Mouse (Mus musculus) layer of hippocampus, adult 2 months (tissue): ENCODE results near the gene Chd2. TPM values are rescaled to one million over a fixed set of nuclear protein-coding genes. Genes with fewer than 3 reads are reported as not detected.

Experiments
- DNase-seq, 2 experiments: peaks; one replicate each; pipeline ENCODE4 v3.0.0; 2022; ENCODE audit warnings: low spot score in 2 of 2
- H3K27ac ChIP-seq: fragments of 200-600 bp; 2 replicates; pipeline ENCODE4 v1.8.1; 2022
- H3K4me3 ChIP-seq: fragments of 200-600 bp; 2 replicates; pipeline ENCODE4 v1.8.1; 2022; ENCODE audit warnings: mild to moderate bottlenecking
- CTCF ChIP-seq: fragments of 200-600 bp; conservative IDR thresholded peaks from 2 replicates; pipeline ENCODE4 v1.8.1; 2022; ENCODE audit warnings: antibody characterized with exemption, mild to moderate bottlenecking, moderate library complexity
- long read RNA-seq, 2 experiments: library from polyadenylated mRNA; stranded (forward); transcript quantifications; one replicate each; pipeline ENCODE4 v2.0.0; 2021; ENCODE audit warnings: borderline mapping rate in 2 of 2
- total RNA-seq, 2 experiments: library from RNA; stranded (reverse); gene quantifications; 2 replicates each; pipeline ENCODE4 v1.2.3; 2021

Gene Chd2
- 10 to 100 TPM; 57.1 to 58.3 TPM for total RNA-seq
- long read RNA-seq, experiment 1, partial matches to known transcripts, result 0 of 5 reads
- long read RNA-seq, experiment 1, other reads (novel, unspliced or antisense), result 5 of 5 reads
- long read RNA-seq, experiment 2, partial matches to known transcripts, result 2 of 13 reads
- long read RNA-seq, experiment 2, other reads (novel, unspliced or antisense), result 9 of 13 reads

GRCm38 (mm10) chr7:73541412-73542130, at the start of gene Chd2:
Chd2 (minus strand) TSS chr7:73541830.
- H3K27ac ChIP-seq, result peak within 1 kb of the TSS; percentile 97
- peak within 1 kb of the TSS; percentile 63 for H3K4me3 ChIP-seq
- DNase-seq, result peak; percentile 47 to 61
- TF ChIP-seq CTCF, result no peak

- H3K4me3 ChIP-seq, result no peak overlapping the region
- no peak for TF ChIP-seq CTCF
- no peak overlapping the region for H3K27ac ChIP-seq
- no peak for DNase-seq
Measured at GRCm38 (mm10) chr7:73590757-73591156, 49.1 kb upstream of the Chd2 start.

GRCm38 (mm10) chr7:73589208-73589771, 47.7 kb upstream of the Chd2 start:
- peak overlapping the region; percentile 89 for H3K27ac ChIP-seq
- H3K4me3 ChIP-seq, result peak overlapping the region; percentile 33; the same call in 1 of the 2 replicates
- no peak for TF ChIP-seq CTCF
- DNase-seq, result peak in 1 of 2 experiments; percentile 29

- TF ChIP-seq CTCF, result no peak
- DNase-seq, result no peak
Measured at GRCm38 (mm10) chr7:73588351-73588906, 46.8 kb upstream of the Chd2 start.

GRCm38 (mm10) chr7:73586717-73587116, 45.1 kb upstream of the Chd2 start:
- DNase-seq, result no peak
- Histone ChIP-seq H3K4me3 (no peak overlapping the region), H3K27ac (no peak overlapping the region)
- TF ChIP-seq CTCF, result no peak

More at GRCm38 (mm10) chr7:73588351-73588906, 46.8 kb upstream of the Chd2 start:
- Histone ChIP-seq H3K27ac (peak overlapping the region; percentile 89), H3K4me3 (no peak overlapping the region)

GRCm38 (mm10) chr7:73586206-73586605, 44.6 kb upstream of the Chd2 start:
- Histone ChIP-seq H3K4me3 (no peak overlapping the region), H3K27ac (no peak overlapping the region)
- TF ChIP-seq CTCF, result no peak
- DNase-seq, result no peak

GRCm38 (mm10) chr7:73585114-73586032, 43.7 kb upstream of the Chd2 start:
- TF ChIP-seq CTCF, result no peak
- Histone ChIP-seq H3K27ac (peak overlapping the region; percentile 57), H3K4me3 (no peak overlapping the region)
- DNase-seq, result no peak

- Histone ChIP-seq H3K27ac (peak overlapping the region; percentile 76), H3K4me3 (no peak overlapping the region; the same call in 1 of the 2 replicates)
- no peak for TF ChIP-seq CTCF
- DNase-seq, result peak in 1 of 2 experiments; percentile 25
Measured at GRCm38 (mm10) chr7:73584009-73584995, 42.7 kb upstream of the Chd2 start.

GRCm38 (mm10) chr7:73583400-73583799, 41.8 kb upstream of the Chd2 start:
- no peak for TF ChIP-seq CTCF
- no peak for DNase-seq
- Histone ChIP-seq H3K27ac (0 out of 2 replicates have a peak overlapping the region, but pooled peaks have one; percentile 76), H3K4me3 (no peak overlapping the region)

GRCm38 (mm10) chr7:73581836-73582375, 40.3 kb upstream of the Chd2 start:
- no peak overlapping the region for H3K27ac ChIP-seq
- no peak for TF ChIP-seq CTCF
- DNase-seq, result no peak
- no peak overlapping the region for H3K4me3 ChIP-seq
